Mouse (Mus musculus): Measurements from ENCODE around the gene Myh9. TPM values are rescaled to one million over a fixed set of nuclear protein-coding genes. Genes with fewer than 3 reads are reported as not detected.

Gene Myh9
- polyA plus RNA-seq, 1 experiment from 2014 or later = 32.0 TPM

DNA sequence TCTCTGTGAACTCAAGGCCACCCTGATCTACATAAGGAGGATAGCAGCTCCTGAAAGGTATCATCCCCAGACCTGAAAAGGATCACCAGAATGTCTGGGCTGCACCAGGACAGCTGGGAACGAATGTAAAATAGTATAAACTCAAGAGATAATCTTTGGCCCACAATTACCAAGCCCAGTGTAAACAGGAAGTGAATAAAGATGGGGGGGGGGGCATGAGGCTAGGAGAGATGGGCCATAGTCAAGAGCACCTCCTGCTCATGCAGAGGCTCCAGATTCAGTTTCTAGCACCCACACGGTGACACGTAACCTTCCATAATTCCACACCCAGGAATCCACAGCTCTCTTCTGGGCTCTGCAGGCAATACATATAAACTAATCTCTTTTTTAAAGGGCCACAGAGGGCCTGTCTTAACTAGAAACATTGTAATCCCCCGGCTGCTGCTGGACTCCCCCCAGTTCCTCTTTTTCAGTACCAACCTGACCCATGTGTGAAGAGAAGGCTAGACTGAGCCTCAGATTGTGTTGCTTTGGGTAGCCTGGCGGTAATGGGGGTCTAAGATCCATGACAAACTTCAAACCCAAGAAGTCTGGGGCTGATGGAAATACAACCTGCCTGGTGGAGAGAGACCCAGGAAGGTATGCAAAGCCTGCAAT, 11.4 kb downstream of the Myh9 start:
- Histone ChIP-seq H3K9ac (no peak overlapping the region), H3K4me2 (replicated peaks) (no peak overlapping the region), H3K4me1 (peaks cover 16% of the 10 kb centered on the region), H3K27ac (no peak overlapping the region), H3K4me3 (no peak overlapping the region), H3K36me3 (peaks cover 6% of the 10 kb centered on the region), H3K9me3 (replicated peaks) (no peaks in the 10 kb centered on the region), H3K27me3 (no peaks in the 10 kb centered on the region)
- WGBS = 94% methylated on average over 5 of the region's 5 CpGs
- no peak for ATAC-seq (ENCODE audit: low FRiP score)

- Histone ChIP-seq H3K9me3 (replicated peaks) (no peaks in the 10 kb centered on the region), H3K9ac (no peak overlapping the region), H3K4me2 (replicated peaks) (no peak overlapping the region), H3K27me3 (no peaks in the 10 kb centered on the region), H3K4me3 (no peak overlapping the region), H3K4me1 (peaks cover 16% of the 10 kb centered on the region), H3K27ac (no peak overlapping the region), H3K36me3 (peaks cover 6% of the 10 kb centered on the region)
- 75% methylated on average over 2 of the region's 2 CpGs for WGBS
- ATAC-seq (ENCODE audit: low FRiP score) = no peak
Observed at GRCm38 (mm10) chr15:77829542-77829941, 12.4 kb downstream of the Myh9 start.

DNA sequence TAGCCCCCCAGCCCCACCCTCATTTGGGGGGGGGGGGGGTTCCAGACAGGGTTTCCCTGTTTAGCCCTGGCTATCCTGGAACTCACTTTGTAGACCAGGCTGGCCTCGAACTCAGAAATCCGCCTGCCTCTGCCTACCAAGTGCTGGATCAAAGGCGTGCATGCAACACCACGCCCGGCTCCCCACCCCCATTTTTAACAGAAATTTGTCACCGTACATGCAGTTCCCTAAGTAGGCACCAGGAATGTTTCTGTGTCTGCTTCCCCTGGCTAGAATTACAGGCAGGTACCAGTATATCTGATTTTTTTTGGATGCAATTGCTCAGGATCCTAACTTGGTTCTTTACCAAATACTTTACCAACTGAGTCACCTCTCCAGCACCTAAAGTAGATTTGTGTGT, 13.1 kb downstream of the Myh9 start:
- ATAC-seq (ENCODE audit: low FRiP score) = no peak
- H3K4me2 ChIP-seq (replicated peaks) = no peak overlapping the region

DNA sequence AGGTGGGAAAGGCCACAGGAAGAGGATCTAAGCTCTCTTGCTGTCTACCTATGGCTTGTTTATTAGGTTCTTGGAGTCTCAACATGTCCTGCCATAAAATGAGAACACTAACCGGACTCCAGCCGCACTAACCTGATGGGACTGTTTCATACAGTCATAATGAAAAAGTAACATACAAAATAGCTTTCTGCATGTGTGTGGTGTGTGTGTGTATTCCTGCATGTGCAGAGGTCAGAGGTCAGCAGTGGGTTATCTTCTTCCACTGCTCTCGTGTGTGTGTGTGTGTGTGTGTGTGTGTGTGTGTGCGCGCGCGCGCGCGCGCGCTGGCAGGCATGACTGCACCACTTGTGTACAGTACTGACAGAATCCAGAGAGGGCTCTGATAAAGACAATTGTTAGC, 13.7 kb downstream of the Myh9 start:
- H3K9ac ChIP-seq = no peak overlapping the region
- WGBS = 90% methylated on average over 12 of the region's 12 CpGs
- peaks cover 22% of the 10 kb centered on the region for H3K4me1 ChIP-seq
- no peaks in the 10 kb centered on the region for H3K9me3 ChIP-seq (replicated peaks)
- no peak for ATAC-seq (ENCODE audit: low FRiP score)
- H3K4me2 ChIP-seq (replicated peaks) = no peak overlapping the region
- no peak overlapping the region for H3K4me3 ChIP-seq
- H3K27me3 ChIP-seq = no peaks in the 10 kb centered on the region
- peak overlapping the region; percentile 58; the same call in 1 of the 2 replicates for H3K27ac ChIP-seq
- H3K36me3 ChIP-seq = peaks cover 6% of the 10 kb centered on the region

More for the DNA sequence above, 13.1 kb downstream of the Myh9 start:
- no peaks in the 10 kb centered on the region for H3K27me3 ChIP-seq
- no peaks in the 10 kb centered on the region for H3K9me3 ChIP-seq (replicated peaks)
- H3K27ac ChIP-seq = no peak overlapping the region
- no peak overlapping the region for H3K4me3 ChIP-seq
- H3K9ac ChIP-seq = no peak overlapping the region
- H3K36me3 ChIP-seq = peaks cover 6% of the 10 kb centered on the region
- 97% methylated on average over 6 of the region's 6 CpGs for WGBS
- peaks cover 16% of the 10 kb centered on the region for H3K4me1 ChIP-seq

DNA sequence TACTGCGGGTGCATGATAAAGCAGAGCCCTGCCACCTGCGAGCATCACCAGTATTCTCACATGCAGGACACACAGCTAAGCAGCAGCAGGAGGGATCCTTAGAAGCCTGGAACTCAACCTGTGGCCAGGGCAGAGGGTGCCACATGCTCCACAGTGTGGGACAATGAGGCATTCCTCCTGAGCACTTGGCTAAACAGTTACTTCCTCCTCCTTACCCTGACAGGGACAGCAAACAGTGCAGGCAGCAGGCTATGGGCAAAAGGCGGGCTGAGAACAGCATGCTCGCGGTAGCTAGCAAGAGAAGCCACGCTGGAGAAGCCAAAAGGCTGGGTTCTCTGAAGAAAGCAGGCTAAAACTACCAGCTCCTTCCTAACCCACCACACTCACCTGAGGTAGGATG, 14.2 kb downstream of the Myh9 start:
- 11% methylated on average over 6 of the region's 6 CpGs for WGBS
- ATAC-seq (ENCODE audit: low FRiP score) = no peak

DNA sequence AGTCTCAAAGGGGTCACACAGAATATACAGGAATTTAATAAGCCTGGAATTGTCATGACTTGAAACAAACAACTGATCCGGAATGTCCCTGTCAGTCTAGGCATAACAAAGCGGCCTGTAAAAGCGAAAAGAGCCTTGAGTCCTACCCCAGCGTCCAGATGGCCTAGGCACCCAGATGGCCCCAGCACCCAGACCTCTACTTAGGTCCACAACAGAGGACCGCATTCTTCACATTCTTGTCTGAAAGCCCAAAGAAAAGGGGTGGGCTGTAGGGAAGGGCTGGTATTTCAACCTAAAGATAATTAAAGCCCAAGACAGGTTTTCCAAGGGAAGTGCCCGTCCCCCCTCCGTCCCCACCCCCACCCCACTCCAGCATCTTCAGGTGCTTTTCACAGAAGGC, 14.6 kb downstream of the Myh9 start:
- ATAC-seq (ENCODE audit: low FRiP score) = no peak
- no peak overlapping the region for H3K4me3 ChIP-seq
- no peak overlapping the region for H3K9ac ChIP-seq
- H3K27ac ChIP-seq = peak overlapping the region; percentile 58; the same call in 1 of the 2 replicates
- peaks cover 24% of the 10 kb centered on the region for H3K4me1 ChIP-seq
- no peak overlapping the region for H3K4me2 ChIP-seq (replicated peaks)
- no peaks in the 10 kb centered on the region for H3K9me3 ChIP-seq (replicated peaks)
- peaks cover 5% of the 10 kb centered on the region for H3K36me3 ChIP-seq
- 13% methylated on average over 7 of the region's 7 CpGs for WGBS
- H3K27me3 ChIP-seq = no peaks in the 10 kb centered on the region

More for the DNA sequence above, 14.2 kb downstream of the Myh9 start:
- Histone ChIP-seq H3K4me2 (replicated peaks) (no peak overlapping the region), H3K4me1 (peaks cover 24% of the 10 kb centered on the region), H3K36me3 (peaks cover 6% of the 10 kb centered on the region), H3K4me3 (no peak overlapping the region), H3K9me3 (replicated peaks) (no peaks in the 10 kb centered on the region), H3K27ac (peak overlapping the region; percentile 58), H3K27me3 (no peaks in the 10 kb centered on the region), H3K9ac (no peak overlapping the region)

- no peaks in the 10 kb centered on the region for H3K27me3 ChIP-seq
- H3K9ac ChIP-seq = no peak overlapping the region
- no peak overlapping the region for H3K27ac ChIP-seq
- peaks cover 36% of the 10 kb centered on the region for H3K4me1 ChIP-seq
- no peaks in the 10 kb centered on the region for H3K36me3 ChIP-seq
- no peaks in the 10 kb centered on the region for H3K9me3 ChIP-seq (replicated peaks)
- no peak for ATAC-seq (ENCODE audit: low FRiP score)
- no peak overlapping the region for H3K4me3 ChIP-seq
- H3K4me2 ChIP-seq (replicated peaks) = no peak overlapping the region
- WGBS = 100% methylated on average over 1 of the region's 1 CpGs
Observed at GRCm38 (mm10) chr15:77825382-77825781, 16.6 kb downstream of the Myh9 start.

- Histone ChIP-seq H3K4me3 (no peak overlapping the region), H3K27me3 (no peaks in the 10 kb centered on the region), H3K9ac (no peak overlapping the region), H3K27ac (no peak overlapping the region), H3K4me2 (replicated peaks) (no peak overlapping the region), H3K4me1 (peaks cover 42% of the 10 kb centered on the region), H3K36me3 (no peaks in the 10 kb centered on the region), H3K9me3 (replicated peaks) (no peaks in the 10 kb centered on the region)
- 97% methylated on average over 1 of the region's 1 CpGs for WGBS
- ATAC-seq (ENCODE audit: low FRiP score) = no peak
Observed at GRCm38 (mm10) chr15:77824321-77824720, 17.7 kb downstream of the Myh9 start.

DNA sequence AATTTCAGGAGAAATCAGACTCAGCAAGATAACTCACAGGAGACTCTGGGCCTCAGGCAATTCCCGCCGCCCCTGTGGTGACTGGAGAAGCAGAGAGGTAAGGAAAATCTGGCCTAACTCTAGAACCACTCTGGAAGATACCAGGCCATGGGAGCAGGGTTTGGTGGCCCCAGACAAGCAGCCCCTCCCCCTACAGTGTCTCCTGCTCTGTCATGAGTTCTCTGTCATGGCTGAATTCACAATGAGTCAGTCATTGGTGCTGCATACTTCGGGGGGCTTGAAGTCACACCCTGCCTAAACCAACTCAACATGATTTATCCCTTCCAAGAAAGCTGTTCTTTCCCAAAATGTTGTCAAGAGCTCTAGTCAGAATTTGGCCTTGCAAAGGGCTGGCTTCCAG, 18.3 kb downstream of the Myh9 start:
- peaks cover 42% of the 10 kb centered on the region for H3K4me1 ChIP-seq
- no peak for ATAC-seq (ENCODE audit: low FRiP score)
- H3K36me3 ChIP-seq = no peaks in the 10 kb centered on the region
- 70% methylated on average over 3 of the region's 3 CpGs for WGBS
- no peak overlapping the region for H3K9ac ChIP-seq
- H3K9me3 ChIP-seq (replicated peaks) = no peaks in the 10 kb centered on the region
- no peak overlapping the region for H3K27ac ChIP-seq
- H3K4me2 ChIP-seq (replicated peaks) = no peak overlapping the region
- no peaks in the 10 kb centered on the region for H3K27me3 ChIP-seq
- no peak overlapping the region for H3K4me3 ChIP-seq

DNA sequence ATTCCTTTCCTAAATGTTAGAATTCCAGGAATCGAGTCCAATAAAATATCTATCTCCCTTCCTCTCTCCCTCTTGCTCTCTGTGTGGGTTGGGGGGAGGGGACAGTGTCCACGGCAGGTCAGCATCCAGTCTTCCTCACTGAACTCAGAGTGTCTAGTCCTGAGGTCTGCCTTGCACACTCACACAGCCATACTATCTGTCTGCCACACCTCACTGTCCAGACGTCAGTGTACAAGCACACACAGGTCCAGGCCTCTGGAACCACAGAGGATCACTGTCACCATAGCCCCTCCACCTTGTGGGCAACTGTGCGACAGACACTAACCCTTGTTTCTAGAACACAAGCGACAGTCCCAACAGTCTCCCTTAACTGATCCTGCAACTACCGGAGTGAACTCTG, 18.8 kb downstream of the Myh9 start:
- Histone ChIP-seq H3K4me2 (replicated peaks) (no peak overlapping the region), H3K36me3 (no peaks in the 10 kb centered on the region), H3K4me1 (peaks cover 39% of the 10 kb centered on the region), H3K27ac (no peak overlapping the region), H3K9ac (no peak overlapping the region), H3K27me3 (no peaks in the 10 kb centered on the region), H3K9me3 (replicated peaks) (no peaks in the 10 kb centered on the region), H3K4me3 (no peak overlapping the region)
- 81% methylated on average over 6 of the region's 6 CpGs for WGBS
- no peak for ATAC-seq (ENCODE audit: low FRiP score)

DNA sequence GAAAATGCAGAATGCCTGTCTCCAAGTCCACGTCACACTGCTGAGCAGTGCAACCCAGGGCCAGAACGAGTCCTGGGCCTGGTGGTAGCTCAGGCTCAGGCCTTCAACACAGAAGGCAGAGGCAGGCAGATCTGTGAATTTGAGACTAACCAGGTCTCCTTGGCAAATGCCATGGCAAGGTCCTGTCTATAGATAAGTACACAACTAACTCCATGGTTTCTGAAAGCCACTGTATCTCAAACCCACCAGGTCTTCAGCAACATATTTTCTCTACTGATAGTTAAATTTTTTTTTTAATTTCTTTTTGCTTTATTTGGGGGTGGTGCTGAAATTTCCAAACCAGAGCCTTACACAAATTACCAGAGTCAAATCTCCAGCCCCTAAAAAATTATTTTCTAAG, 19.3 kb downstream of the Myh9 start:
- WGBS = 78% methylated on average over 2 of the region's 2 CpGs
- Histone ChIP-seq H3K36me3 (no peaks in the 10 kb centered on the region), H3K4me2 (replicated peaks) (no peak overlapping the region), H3K9me3 (replicated peaks) (no peaks in the 10 kb centered on the region), H3K9ac (no peak overlapping the region), H3K27ac (no peak overlapping the region), H3K27me3 (no peaks in the 10 kb centered on the region), H3K4me3 (no peak overlapping the region), H3K4me1 (peaks cover 38% of the 10 kb centered on the region)
- ATAC-seq (ENCODE audit: low FRiP score) = no peak

- Histone ChIP-seq H3K9ac (no peak overlapping the region), H3K4me3 (no peak overlapping the region), H3K4me2 (replicated peaks) (no peak overlapping the region), H3K36me3 (no peaks in the 10 kb centered on the region), H3K27ac (no peak overlapping the region), H3K4me1 (peaks cover 37% of the 10 kb centered on the region), H3K9me3 (replicated peaks) (no peaks in the 10 kb centered on the region), H3K27me3 (no peaks in the 10 kb centered on the region)
- no peak for ATAC-seq (ENCODE audit: low FRiP score)
- 57% methylated on average over 5 of the region's 5 CpGs for WGBS
Observed at GRCm38 (mm10) chr15:77822057-77822466, 19.9 kb downstream of the Myh9 start.

GRCm38 (mm10) chr15:77821424-77821823, 20.6 kb downstream of the Myh9 start:
- H3K27ac ChIP-seq = no peak overlapping the region
- H3K4me2 ChIP-seq (replicated peaks) = no peak overlapping the region
- ATAC-seq (ENCODE audit: low FRiP score) = no peak
- H3K36me3 ChIP-seq = no peaks in the 10 kb centered on the region
- H3K4me1 ChIP-seq = peaks cover 34% of the 10 kb centered on the region
- H3K9ac ChIP-seq = no peak overlapping the region
- no peaks in the 10 kb centered on the region for H3K9me3 ChIP-seq (replicated peaks)
- H3K4me3 ChIP-seq = no peak overlapping the region
- H3K27me3 ChIP-seq = no peaks in the 10 kb centered on the region
- WGBS = 78% methylated on average over 7 of the region's 7 CpGs
